Mouse (Mus musculus): ENCODE data around the gene Dst. TPM values are rescaled to one million over a fixed set of nuclear protein-coding genes. Genes with fewer than 3 reads are reported as not detected.
A peak's percentile ranks its signal among the peaks of the same experiment; 100 is the strongest.

The Dst gene
- total RNA-seq, 2 experiments from 2014 or later = 265 to 273 TPM

DNA sequence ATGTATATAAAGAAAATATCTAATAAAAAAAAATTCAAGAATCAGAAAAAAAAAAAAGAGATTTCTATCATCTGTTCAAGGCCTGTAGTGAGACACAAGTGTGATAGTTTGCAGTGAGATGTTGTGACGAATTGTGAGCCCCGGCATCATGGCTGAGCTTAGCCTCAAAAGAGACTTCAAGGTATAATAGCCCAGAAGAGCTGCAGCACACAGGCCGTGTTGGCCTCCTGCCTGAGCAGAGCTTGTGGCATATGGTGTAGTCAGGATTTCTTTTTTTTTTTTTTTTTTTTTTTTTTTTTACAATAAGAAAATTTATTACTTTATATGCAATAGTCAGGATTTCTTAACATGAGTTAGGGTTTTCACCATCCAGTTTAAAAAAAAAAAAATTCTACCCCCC, 191.4 kb downstream of the Dst start:
- no peak for DNase-seq (ENCODE audit: low spot score)

DNA sequence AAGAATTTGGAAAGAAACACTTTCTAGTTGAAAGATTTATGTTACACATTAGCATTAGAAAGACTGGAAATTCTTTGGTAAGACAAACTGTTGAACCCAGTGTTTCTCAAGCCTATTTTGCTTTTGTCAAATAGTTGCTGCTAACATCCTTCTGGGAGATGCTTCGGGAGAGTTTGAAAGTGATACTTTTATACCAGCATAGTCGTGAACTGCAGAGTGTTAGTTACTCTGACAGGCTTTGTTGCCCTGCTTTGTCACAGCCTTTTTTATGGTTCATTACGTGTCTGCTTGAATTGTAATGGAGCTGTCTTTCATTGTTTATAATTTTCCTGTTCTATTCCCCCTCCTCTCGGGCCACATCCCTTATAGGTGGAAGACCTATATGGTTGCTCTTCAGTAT, 192.4 kb downstream of the Dst start:
- no peak for DNase-seq (ENCODE audit: low spot score)

DNA sequence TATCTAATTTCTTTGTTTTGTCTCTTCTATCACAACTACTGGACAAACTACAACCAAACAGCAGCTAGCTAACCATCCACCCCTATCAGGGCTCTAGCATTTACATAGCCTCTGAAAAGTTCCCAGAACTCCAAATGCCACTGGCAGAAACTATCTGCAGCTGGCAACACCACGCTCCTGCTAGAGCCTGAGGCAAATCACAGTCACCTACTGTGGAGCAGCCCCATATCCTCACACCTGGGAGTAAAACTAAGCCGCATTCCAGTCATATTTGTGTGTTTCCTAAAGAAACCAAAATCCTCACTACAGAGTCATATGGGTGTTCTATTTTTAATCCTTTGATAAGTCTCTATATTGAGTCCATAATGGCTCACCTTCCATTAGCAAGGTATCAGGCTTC, 194.6 kb downstream of the Dst start:
- DNase-seq (ENCODE audit: low spot score) = no peak

DNA sequence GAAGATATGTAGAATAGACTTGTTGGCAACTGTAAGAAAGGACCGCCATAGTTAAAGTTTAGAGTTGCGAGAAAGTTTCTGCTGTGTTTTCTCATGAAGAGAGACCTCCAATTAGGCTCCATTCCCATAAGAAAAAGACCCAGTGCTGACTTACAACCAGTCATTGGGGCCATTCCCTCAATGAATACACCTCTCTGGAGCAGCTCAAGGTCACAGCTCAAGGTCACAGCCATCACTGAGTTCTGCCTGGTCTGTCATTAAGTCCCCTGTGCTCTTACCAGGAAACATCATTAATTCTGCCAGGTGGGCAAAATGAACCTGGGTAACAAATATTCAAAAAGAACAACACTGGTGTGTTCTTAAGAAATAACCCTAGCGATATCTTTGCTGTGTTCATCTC, 195.2 kb downstream of the Dst start:
- DNase-seq (ENCODE audit: low spot score) = no peak

DNA sequence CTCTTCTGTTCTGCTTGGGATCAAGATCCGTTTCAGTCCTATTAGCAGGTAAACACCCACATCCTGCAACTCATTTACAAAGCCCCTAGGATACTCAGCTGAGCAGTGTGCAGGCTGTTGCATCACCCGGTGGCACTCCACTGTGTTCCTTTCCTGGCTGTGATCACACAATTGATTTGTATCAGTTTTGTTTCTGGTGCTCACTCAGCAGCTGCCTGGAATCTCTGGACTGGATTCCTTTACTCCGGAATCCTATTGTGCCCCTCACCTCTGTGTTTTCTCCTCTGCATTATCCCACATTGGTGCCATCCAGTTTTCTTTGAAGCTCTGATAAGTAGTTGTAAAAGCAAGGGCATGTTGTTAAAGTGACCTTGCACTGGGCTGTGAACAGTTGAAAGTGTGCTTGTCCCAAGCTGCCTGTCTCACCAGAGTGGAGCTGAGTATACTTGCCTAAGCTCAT, 195.7 kb downstream of the Dst start:
- no peak for DNase-seq (ENCODE audit: low spot score)

DNA sequence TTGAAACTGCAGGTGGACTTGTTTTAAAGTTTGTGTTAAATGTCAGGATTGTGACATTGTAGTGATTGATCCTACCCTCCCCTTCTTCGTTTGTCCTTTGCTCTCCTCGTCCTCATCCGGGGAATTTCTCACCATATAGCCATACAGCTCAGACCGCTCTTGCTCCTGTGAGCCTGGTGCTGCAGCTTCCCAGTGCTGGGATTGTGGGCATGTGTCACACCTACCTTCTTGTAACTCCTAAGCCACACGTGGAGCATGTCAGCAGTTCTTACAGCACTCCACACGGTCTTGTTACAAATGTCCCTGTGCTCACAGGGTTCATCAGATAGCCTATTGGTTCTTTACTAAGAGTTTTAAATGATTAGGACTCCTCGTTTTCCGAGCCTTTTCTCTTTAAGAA, 196.8 kb downstream of the Dst start:
- no peak for DNase-seq (ENCODE audit: low spot score)

DNA sequence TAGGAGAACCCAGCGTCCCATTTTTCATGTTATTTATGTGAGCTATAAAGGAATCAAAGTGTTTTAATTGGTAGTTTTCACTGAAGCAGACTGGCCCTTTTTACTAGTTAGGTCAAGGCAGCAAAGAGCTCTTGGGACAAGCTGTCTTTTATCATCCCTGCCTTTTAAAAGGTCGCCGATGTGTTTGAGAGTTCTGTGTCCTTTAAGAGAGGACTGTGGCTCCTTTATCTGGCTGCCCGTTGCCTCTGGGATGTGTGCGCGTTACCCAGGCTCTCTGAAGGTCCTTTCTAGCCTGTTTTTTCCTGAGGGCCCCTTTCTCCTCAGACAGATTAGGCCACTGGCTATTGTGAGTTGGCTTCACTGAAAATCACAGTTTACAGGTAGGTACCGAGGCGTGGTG, 198.6 kb downstream of the Dst start:
- no peak for DNase-seq (ENCODE audit: low spot score)

DNA sequence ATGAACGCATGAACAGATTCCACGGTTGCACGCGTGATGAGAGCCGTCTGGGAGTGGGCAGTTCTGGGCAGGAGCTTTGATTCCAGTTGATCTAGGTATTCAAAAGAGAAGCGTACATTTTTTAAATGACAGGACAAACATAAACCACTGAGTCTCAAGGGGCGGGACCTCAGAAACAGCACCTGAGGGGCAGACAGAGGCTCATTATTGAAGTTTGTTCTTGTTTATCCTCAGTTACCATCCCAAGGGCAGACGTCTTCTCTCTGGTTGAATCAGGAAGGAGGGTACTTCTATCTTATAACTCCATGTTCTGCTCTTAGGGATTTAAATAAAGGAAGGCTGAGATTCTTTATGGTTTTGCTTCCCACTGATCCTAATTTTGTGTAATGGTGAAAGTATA, 199.1 kb downstream of the Dst start:
- DNase-seq (ENCODE audit: low spot score) = no peak

DNA sequence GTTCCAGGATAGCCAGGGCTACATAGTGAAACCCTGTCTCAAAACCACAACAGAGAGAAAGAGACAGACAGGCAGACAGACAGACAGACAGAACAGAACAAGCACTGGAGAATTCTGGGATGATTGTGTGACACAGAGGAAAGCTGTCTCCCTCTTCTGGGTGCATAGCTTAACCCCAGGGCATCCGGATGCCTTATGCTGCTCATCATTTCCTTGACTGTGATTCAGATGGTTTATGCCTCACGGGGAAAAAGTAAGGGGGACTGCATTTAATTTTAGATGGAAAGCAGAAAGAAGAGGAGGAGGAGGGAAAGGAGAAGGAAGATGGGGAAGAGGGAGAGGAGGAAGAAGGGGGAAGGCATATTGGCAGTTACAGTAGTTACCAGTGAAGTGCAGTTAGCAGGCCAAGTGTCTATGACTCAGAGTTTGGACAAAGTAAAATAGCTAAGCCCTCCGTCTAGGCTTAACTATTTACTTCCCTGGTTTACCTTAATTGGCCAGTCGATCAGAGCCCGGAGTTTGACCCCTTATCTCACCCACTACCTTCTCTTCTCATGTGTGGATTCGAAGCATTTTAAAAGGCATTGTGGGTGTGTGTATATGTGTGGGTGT, 201.7 kb downstream of the Dst start:
- no peak for DNase-seq (ENCODE audit: low spot score)

DNA sequence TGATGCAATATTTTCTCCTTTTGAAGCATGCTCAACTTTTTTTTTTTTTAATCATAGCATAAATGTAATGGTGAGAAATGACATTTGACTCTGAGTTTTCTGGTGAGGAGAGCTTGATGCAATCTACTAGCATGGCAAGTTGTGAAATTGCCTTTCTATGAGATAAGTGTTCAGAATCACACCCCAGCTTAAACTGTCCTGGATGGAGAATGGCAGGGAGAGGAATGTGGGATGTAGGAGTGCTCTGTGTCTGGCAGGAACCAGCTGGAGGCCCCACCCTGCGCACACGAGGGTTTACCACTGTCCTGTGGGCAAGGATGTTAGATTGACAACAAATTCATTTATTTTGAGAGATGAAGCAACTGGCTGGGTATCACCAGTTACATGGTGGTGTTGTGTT, 202.8 kb downstream of the Dst start:
- no peak for DNase-seq (ENCODE audit: low spot score)

DNA sequence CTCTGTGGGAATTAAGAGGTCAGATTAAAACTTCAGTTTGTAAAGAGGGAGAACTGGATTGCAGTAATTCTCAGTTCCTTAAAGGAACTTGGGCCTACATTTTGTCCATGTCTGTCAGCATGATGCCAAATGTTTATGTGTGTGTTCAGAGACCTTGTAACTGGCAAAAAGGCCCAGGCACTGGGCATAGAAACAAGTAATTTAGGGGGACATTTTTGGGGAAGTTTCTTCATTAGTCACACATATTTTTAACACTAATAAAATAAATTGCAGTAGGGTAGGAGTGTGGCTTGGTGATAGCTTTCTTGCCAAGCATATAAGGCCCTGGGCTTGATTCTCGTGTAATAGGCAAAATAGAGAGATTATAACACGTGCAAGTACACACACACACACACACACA, 203.9 kb downstream of the Dst start:
- DNase-seq (ENCODE audit: low spot score) = no peak

DNA sequence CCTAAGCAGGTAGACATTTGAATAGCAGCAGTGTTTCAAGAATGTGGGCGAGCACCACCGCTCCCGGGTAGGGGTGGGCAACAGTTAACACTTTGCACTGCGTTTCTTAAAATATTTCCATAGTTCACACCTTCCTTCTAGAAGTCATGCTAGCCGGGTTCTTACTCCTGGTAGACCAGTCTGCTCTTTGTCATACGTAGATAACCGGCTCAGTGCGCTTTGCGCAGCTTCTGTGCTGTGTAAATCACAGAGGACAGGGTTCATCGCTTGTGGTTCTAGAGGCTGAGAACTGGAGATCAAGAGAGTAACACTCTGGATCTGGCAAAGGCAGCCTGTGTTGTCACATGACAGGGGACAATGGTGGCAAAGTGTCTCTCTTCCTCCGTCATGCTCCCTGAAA, 208.4 kb downstream of the Dst start:
- no peak for DNase-seq (ENCODE audit: low spot score)

DNA sequence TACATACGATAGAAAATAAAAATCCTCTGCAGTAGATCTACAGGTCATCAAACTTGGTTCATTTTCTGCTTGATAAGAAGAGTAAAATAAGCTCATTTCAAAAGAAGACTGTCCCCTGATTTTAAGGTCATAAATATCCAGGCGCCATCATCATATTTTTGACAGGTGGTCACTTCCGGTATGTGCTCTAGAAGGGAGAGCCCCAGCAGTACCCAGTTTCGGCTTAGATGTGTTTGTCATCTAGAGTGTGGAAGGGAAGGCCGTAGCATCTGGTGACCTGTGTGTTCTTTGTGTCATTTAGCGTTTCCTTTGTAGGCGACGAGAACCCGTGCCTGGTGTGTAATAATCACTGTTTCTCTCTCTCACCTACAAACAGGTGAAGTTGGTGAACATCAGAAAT, 209.0 kb downstream of the Dst start:
- no peak for DNase-seq (ENCODE audit: low spot score)

DNA sequence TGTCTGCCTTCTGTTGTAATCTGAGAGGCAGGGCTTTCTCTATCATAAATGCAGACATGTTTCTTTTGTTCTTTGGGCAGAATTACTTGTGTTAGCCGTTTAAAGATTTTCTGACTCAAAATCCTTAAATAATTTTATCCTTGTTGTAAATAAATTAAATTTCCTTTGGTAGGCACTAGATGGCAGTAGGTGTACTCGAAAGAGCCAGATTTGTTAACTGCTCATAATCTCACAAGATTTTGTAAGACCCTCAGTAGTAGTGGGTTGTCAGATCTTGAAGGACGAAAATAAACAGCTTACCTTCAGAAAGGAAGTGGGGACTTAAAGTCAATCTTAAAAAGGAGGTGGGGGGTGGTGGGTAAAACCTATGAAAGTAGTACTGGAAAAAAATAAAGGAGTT, 209.7 kb downstream of the Dst start:
- DNase-seq (ENCODE audit: low spot score) = no peak

DNA sequence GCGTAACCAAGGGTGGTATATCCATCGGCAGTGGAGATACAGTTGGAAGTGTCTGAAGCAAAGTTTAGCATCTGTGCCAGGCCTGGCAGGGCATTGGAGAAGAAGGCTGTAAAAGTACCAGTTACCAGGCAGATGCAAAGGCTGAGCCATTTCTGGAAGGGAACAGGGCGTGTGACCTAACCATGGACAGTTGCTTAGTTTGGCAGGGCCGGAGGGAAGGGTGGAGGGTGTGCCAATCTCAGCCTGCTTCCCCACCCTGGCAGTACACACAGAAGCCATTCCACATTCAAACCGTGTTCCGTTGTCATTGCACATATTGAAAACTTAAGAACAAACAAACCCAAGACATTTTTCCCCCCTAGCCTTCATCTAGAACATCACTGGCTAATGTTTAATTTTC, 212.0 kb downstream of the Dst start:
- peak; percentile 88 for DNase-seq (ENCODE audit: low spot score)

DNA sequence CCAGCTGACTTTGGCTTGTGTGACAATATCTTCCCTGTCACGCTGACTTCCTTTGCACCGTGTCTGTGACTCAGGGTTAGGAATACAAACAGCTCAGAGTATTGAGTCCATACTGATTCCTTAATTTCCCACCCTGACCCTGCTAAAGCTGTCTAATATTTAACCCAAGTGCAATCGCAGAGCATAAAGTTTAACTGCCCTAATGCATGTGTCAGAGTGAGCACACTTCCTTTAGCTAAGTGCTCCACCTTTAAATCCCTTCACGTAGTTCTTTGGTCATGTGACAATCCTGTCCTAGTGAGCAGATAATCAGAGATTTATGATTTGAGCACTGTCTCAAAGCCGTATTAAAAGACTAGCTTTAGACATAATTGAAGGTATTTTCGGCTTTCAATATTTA, 212.6 kb downstream of the Dst start:
- DNase-seq (ENCODE audit: low spot score) = no peak

DNA sequence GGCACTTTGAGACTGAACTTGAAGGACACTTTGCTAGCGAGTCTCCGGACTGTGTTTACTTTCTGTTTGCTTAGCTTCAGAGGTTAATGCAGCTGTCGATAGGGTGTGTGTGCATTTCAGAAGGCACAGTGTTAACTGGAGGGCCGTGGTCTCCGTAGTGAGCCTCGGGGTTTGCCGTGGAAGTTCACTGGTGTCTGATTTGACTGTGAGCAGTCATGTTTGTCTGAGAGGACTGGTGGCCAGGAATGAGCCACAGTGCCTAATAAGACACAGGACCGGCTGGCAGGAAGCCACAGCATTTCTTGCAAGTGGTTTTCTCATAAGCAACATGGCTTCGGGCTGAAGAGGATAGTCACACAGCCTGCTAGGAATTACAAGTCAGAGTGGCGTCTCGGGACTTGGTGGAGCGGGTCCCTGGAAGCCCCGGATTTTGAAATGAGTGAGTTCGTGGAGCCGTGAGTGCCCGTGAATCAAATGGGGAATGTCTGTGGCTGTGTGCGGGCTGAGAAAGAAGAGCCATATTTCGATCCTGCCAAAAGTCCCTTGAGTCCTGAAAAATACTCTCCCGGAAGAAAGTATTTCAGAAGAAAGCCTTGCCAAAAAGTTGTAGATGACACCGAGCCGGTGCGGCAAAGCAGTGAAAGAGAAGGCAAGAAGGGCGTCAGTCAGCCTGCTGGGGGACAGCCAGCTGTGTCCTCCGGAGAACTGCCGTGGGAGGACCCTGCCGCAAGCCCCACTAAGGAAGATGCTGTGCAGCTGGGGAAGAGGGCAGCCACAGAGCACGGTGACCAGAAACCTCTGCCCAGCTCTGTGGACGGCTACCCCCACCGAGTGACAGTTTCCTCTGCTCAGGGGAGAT, 213.4 kb downstream of the Dst start:
- DNase-seq (ENCODE audit: low spot score) = peak; percentile 90

DNA sequence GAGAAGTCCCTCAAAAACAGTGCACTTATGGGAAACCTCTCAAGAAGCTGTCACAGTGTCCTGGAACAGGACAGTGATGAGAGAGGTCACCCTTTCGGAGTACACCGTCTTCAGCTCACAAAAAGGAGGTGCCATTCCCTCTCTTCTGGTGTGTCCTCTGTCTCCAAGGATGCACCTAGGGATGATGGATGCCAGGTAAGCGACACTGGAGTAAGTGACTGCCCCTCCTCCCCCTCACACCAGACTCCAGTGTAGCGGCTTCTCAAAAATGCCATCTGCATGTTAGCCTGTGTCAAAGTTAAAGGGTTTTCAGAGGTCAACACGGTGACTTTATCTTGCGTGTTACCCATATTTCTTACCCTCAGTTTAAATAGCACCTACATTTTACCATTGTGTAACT, 214.2 kb downstream of the Dst start:
- no peak for DNase-seq (ENCODE audit: low spot score)

DNA sequence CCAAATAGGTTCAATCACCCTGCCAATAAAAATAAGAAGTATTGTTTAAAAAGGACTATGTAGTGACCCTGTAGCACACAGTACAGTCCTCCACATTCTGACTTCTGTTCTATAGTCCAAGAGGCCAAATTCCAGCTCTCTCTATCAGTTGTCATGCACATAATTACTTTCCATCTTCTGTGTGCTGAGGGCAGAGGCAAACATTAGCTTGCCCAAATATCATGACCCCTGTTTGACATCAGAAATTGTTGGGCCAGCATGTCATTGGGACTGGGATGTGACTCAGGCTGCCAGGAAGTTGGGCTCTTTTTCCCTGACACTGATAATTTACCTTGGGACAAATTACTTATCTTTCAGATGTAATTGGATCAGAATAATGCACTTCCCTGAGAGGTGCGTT, 214.9 kb downstream of the Dst start:
- DNase-seq (ENCODE audit: low spot score) = no peak

DNA sequence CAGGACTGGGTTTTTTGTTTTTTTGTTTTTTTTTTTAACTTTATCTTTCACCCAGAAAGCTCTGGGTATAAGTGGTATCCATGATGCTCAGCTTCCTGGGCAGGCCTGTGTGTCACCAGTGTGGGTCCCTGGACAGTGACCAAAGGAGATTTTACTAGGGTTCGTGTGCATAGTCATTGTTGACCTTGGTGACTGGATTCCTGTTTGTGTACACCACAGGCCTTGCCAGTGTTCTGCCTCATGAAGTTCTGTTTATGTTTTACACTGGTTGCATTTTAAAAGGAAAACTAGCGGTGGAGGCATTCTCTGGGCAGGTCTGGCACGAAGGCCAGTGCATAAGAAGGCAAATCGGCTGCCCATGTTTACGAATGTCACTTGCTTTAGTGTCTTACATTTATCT, 215.3 kb downstream of the Dst start:
- DNase-seq (ENCODE audit: low spot score) = no peak

DNA sequence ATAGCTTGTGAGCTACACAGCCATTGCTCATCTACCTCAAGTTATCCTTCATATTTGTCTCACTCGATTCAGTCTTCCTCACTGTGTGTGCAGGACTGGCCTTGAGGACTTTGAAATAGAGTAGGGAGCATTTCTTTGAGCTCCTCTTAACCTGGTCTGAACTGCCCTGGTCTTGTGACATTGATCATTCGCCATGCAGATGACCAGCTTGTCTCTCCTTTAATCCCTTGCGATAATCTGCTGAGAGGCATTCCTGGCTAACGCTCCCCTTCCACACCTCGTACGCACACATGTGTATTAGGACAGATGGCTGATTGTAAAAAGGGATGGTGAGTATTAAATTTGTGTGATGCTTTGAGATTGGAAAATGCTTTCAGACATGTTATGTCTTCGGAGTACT, 216.4 kb downstream of the Dst start:
- no peak for DNase-seq (ENCODE audit: low spot score)

DNA sequence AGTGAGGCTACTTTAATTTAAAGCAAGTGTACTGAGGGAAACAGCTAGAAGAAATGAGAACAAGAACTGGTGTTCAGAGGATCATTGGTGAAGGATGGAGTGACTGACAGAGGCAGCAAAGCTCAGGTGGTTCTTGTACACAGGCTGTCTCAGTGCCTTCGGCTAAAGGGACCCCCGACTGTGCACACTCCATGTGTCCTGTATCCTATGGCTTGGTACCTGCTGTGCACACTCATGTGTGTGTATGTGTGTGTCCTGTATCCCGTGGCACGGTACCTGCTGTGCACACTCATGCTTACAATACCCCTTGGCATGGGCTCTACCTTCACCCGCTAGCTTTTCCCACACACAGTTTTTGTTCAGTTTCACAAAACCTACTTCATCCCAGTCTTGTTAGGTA, 217.1 kb downstream of the Dst start:
- no peak for DNase-seq (ENCODE audit: low spot score)

DNA sequence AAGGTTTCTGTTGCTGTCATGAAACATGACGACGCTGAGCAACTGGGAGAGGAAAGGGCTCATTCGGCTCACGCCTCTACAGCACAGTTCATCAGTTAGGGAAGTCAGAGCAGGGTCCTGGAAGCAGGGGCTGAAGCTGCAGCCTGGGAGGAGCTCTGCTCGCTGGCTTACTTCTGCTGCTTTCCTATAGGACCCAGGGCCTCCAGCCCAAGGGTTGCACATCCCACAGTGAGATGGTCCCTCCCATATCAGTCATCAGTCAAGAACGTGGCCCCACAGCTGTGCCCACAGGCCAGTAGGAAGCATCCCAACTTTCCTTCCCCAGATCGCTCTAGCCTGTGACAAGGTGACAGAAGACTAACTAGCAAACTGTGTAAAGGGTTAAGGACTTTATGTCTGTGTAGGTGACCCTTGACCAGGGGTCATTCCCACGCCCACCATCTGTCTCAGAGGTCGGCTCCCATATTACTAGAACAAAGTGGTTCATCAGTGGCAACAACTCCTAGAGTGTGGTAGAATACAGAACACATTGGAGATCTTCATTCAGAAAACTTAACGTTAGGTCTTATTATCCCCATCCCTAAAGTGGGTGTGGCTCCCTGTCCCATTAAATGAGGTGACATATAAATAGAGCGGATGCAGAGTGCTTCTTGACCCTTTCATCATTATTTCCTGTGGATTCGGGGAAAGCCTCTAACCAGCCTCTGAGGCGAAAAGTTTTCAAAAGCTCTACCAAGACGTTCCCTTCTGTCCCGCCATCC, 219.9 kb downstream of the Dst start:
- no peak for DNase-seq (ENCODE audit: low spot score)
